Mouse (Mus musculus) C2C12 (cell line): ENCODE data around the gene Pappa2.

Source experiments
- CTCF ChIP-seq: IDR thresholded peaks from one replicate; pipeline ENCODE4 v1.5.1; 2011; ENCODE audit not compliant: control insufficient read depth, insufficient read depth, insufficient read length
- USF1 ChIP-seq: IDR thresholded peaks from one replicate; pipeline ENCODE4 v1.6.1; 2011; ENCODE audit warnings: low read depth, mild to moderate bottlenecking, control low read depth, moderate library complexity

DNA sequence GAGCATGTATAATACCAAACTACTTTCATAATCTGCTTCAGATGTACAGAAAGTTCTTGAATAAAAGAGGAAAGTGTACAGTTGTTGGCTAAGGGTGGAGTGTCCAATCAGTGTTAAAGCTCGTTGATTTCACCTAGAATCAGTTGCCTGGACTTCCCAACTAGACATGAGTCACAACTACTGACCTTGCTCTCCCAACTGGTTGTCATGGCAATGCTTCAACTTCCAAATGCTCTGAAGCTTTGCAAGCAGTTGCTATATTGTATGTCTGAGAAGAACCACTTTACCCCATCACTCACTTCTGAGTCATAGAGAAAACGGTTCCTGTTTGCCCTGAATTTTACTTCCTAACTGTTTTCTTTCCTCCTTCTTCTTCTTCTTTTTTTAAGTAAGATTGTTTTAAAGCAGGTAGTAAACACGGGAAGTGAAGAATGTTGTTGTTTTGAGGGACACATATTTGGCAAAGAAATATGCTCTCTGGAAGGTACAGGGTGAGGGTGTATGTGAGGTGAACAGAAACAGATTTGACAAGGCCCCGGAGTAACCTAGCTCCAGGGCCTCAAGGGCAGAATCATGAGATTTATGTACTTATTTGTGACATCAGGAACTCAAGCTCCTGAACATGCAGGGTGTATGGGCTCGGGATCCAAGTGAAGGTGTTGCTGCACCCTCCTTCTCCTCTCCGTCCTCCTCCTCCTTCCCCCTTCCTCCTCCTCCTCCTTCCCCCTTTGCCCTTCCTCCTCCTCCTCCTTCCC, 32.1 kb downstream of the Pappa2 start:
- TF ChIP-seq CTCF (no peak), USF1 (no peak)
